Mouse (Mus musculus) ES-E14 (cell line): Measurements from ENCODE around the gene Fgf10.

Experiments used
- HCFC1 ChIP-seq: IDR thresholded peaks from 2 replicates; pipeline ENCODE4 v1.6.1; 2012; ENCODE audit warnings: low read length, inconsistent platforms, borderline replicate concordance; ENCODE audit not compliant: insufficient read depth
- ZC3H11A ChIP-seq: IDR thresholded peaks from 2 replicates; pipeline ENCODE4 v1.6.1; 2012; ENCODE audit warnings: low read depth, mild to moderate bottlenecking, inconsistent platforms, low read length, borderline replicate concordance

GRCm38 (mm10) chr13:118695103-118695502, 25.5 kb downstream of the Fgf10 start:
- TF ChIP-seq HCFC1 (no peak), ZC3H11A (no peak)
